Comparison of ENCODE assay signal across 9 mouse cellular contexts in the genomic region with DNA sequence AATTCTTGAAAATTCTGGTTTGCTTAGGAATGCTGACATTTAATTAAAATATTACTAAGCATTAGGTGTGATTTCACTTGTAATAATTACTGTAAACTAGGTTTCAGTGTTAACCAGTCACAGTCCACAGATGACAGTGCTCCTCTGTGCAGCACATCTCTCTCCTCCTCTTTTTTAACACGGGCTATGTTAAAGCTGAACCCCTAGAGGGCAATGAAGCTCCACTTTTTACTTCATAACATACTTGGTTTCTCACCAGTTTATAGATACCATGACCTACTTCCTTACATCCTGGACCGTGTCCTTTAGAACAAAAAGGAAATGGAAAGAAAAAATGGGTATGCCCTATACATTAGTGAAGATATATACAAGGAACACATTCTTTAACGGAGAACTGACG. TPM values are rescaled to one million over a fixed set of nuclear protein-coding genes. Genes with fewer than 3 reads are reported as not detected.
DNase-seq lines count a peak whose midpoint lies in the region; ATAC-seq and TF ChIP-seq lines count a peak whose summit lies in the region.
"Had no signal": no experiment of that assay in that cellular context is flagged by ENCODE, and none has a peak within 500 bp of the region (broad histone marks: within the 10 kb centered on the region; RNA-seq: fewer than 3 reads in every experiment).

No protein-coding gene starts in this region.

- peaks cover 9% of the 10 kb centered on the region for H3K4me1 ChIP-seq in limb, embryonic 13.5 days
- H3K4me1 ChIP-seq in limb, embryonic 10.5 days, result no peaks in the 10 kb centered on the region
- no peaks in the 10 kb centered on the region for H3K4me1 ChIP-seq in cortical plate, adult 2 months (ENCODE audit: control insufficient read depth, insufficient read depth, low read length)

- no peak for TF ChIP-seq POLR2A in cortical plate, adult 2 months (IDR thresholded peaks at IDR 0.05; ENCODE audit: extremely low read depth, insufficient read depth, low read length)

- no peaks in the 10 kb centered on the region for H3K27me3 ChIP-seq in limb, embryonic 13.5 days
- no peaks in the 10 kb centered on the region for H3K27me3 ChIP-seq in limb, embryonic 10.5 days (ENCODE audit: low read depth, poor library complexity, severe bottlenecking)
- H3K27me3 ChIP-seq: embryonic facial prominence, embryonic 12.5 days; limb, embryonic 15.5 days had no signal

- H3K27ac ChIP-seq in limb, embryonic 13.5 days, result no peak overlapping the region
- H3K27ac ChIP-seq in limb, embryonic 10.5 days, result no peak overlapping the region
- H3K27ac ChIP-seq in cortical plate, adult 2 months (ENCODE audit: insufficient read depth, low read length), result no peak overlapping the region
- H3K27ac ChIP-seq: embryonic facial prominence, embryonic 12.5 days; limb, embryonic 15.5 days had no signal

- H3K9ac ChIP-seq in limb, embryonic 13.5 days, result no peak overlapping the region
- H3K9ac ChIP-seq: embryonic facial prominence, embryonic 12.5 days; limb, embryonic 15.5 days had no signal

- peak; percentile 37; the same call in 1 of the 2 replicates for TF ChIP-seq CTCF in cortical plate, adult 2 months (IDR thresholded peaks at IDR 0.05; ENCODE audit: extremely low read depth, insufficient read depth, low read length)

- no peaks in the 10 kb centered on the region for H3K9me3 ChIP-seq in limb, embryonic 13.5 days
- H3K9me3 ChIP-seq in limb, embryonic 10.5 days (replicated peaks), result no peaks in the 10 kb centered on the region
- H3K9me3 ChIP-seq: embryonic facial prominence, embryonic 12.5 days; limb, embryonic 15.5 days had no signal

- no peak overlapping the region for H3K4me2 ChIP-seq in limb, embryonic 13.5 days (replicated peaks)
- H3K4me2 ChIP-seq: embryonic facial prominence, embryonic 12.5 days; limb, embryonic 15.5 days had no signal

- 48% methylated on average over 4 of the region's 4 CpGs for WGBS in limb, embryonic 13.5 days
- WGBS in limb, embryonic 10.5 days, result 78% methylated on average over 4 of the region's 4 CpGs

- no peak for DNase-seq in limb, embryonic 10.5 days (ENCODE audit: low spot score)
- DNase-seq in MN1 (ENCODE audit: low spot score), result peak; percentile 41
- no peak for DNase-seq in right cerebral cortex, postnatal 36 days (ENCODE audit: low spot score in 2 of 2)
- DNase-seq in left cerebral cortex, adult 18-20 months (ENCODE audit: low spot score in 2 of 2), result no peak

- peak; percentile 40; the same call in 1 of the 2 replicates for ATAC-seq in limb, embryonic 13.5 days (ENCODE audit: low FRiP score, low read depth)
- peak; percentile 77 for ATAC-seq in megakaryocyte progenitor cell, adult 5-6 weeks (replicated peaks; ENCODE audit: poor library complexity)

- no peak overlapping the region for H3K4me3 ChIP-seq in limb, embryonic 13.5 days
- no peak overlapping the region for H3K4me3 ChIP-seq in limb, embryonic 10.5 days
- H3K4me3 ChIP-seq in cortical plate, adult 2 months (ENCODE audit: insufficient read depth, low read length), result no peak overlapping the region
- H3K4me3 ChIP-seq: embryonic facial prominence, embryonic 12.5 days; limb, embryonic 15.5 days had no signal

- H3K36me3 ChIP-seq in limb, embryonic 13.5 days, result no peaks in the 10 kb centered on the region
- H3K36me3 ChIP-seq in limb, embryonic 10.5 days, result no peaks in the 10 kb centered on the region
- H3K36me3 ChIP-seq: embryonic facial prominence, embryonic 12.5 days; limb, embryonic 15.5 days had no signal

RNA-seq across cellular contexts. Expression of gene Cmc1, which starts 50.6 kb away (rescaled TPM):
- polyA plus RNA-seq in limb, embryonic 13.5 days (2015; fragmentation: Nextera tagmentation; extraction: Ambion mirVana), result 36.6 and 40.8 TPM in 2 replicates
- 32.1 and 36.0 TPM in 2 replicates for polyA plus RNA-seq in limb, embryonic 10.5 days (2016; fragmentation: Nextera tagmentation; extraction: Ambion mirVana)
- 14.8 and 15.8 TPM in 2 replicates for polyA plus RNA-seq in cortical plate, adult 2 months (2012; rRNA removed)
- 67.1 and 74.9 TPM in 2 replicates for total RNA-seq in megakaryocyte progenitor cell, adult 5-6 weeks (2015)
- 49.8 and 64.3 TPM in 2 replicates for total RNA-seq in megakaryocyte progenitor cell, adult 5-6 weeks (2017)
- 10 to 100 TPM; 13.8 TPM for total RNA-seq in left cerebral cortex, adult 18-20 months (2021)

RNA-seq across cellular contexts. Expression of gene Azi2, which starts 59.1 kb away (rescaled TPM):
- 72.6 and 75.6 TPM in 2 replicates for polyA plus RNA-seq in limb, embryonic 13.5 days (2015; fragmentation: Nextera tagmentation; extraction: Ambion mirVana)
- polyA plus RNA-seq in limb, embryonic 10.5 days (2016; fragmentation: Nextera tagmentation; extraction: Ambion mirVana), result 57.5 and 60.0 TPM in 2 replicates
- polyA plus RNA-seq in cortical plate, adult 2 months (2012; rRNA removed), result 49.5 and 51.0 TPM in 2 replicates
- 69.6 and 75.9 TPM in 2 replicates for total RNA-seq in megakaryocyte progenitor cell, adult 5-6 weeks (2015)
- total RNA-seq in megakaryocyte progenitor cell, adult 5-6 weeks (2017), result 58.6 and 60.3 TPM in 2 replicates
- total RNA-seq in left cerebral cortex, adult 18-20 months (2021), result 10 to 100 TPM; 68.8 to 70.0 TPM
